Comparison of ENCODE assay signal across 17 mouse cellular contexts in the genomic region with DNA sequence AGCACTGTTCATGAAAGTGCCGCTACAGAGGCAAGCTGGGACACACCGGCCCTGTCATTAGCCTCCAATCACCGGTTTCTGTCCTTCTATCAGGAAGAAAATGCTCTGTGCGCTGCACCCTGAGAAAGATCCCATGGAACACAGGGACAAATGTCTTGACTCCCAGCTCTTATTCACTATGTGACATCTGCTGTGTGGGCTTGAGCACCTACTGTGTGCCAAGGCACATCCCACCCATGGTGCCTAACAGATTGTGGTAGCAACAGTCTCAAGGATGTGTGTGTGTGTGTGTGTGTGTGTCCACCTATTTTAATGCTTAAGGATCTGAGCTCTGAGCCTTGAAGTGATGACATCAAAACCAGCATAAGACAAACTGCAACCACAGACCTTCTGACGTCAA.
DNase-seq lines count a peak whose midpoint lies in the region; TF ChIP-seq lines count a peak whose summit lies in the region.
"Had no signal": no experiment of that assay in that cellular context is flagged by ENCODE, and none has a peak within 500 bp of the region (broad histone marks: within the 10 kb centered on the region; RNA-seq: fewer than 3 reads in every experiment).

No protein-coding gene starts in this region.

- H3K4me3 ChIP-seq in layer of hippocampus, adult 2 months, result no peak overlapping the region
- H3K4me3 ChIP-seq: embryonic facial prominence, embryonic 12.5 days; forebrain, embryonic 15.5 days; heart, embryonic 10.5 days had no signal

- peak overlapping the region; percentile 53; the same call in 1 of the 2 replicates for H3K27ac ChIP-seq in layer of hippocampus, adult 2 months
- H3K27ac ChIP-seq: embryonic facial prominence, embryonic 12.5 days; forebrain, embryonic 15.5 days; heart, embryonic 10.5 days had no signal

- DNase-seq in layer of hippocampus, adult 18-20 months (ENCODE audit: low spot score in 2 of 2), result peak; percentile 50 to 79
- DNase-seq in layer of hippocampus, postnatal 25 days (ENCODE audit: extremely low spot score in 1 of 2, low spot score in 1 of 2), result no peak
- DNase-seq in right cerebral cortex, adult 18-20 months, result peak; percentile 4
- DNase-seq in right cerebral cortex, postnatal 4 days, result no peak
- peak; percentile 43 to 61 for DNase-seq in layer of hippocampus, adult 2 months (ENCODE audit: low spot score in 2 of 2)
- DNase-seq in thymus, postnatal 14 days, result no peak
- DNase-seq in spleen, postnatal 4 days (ENCODE audit: low spot score in 2 of 2), result no peak
- DNase-seq: adrenal gland, postnatal 10 days; cerebellum, adult 11-12 months; cerebellum, adult 9-10 months; cerebellum, postnatal 25 days; heart, adult 18-20 months; heart, postnatal 10 days; heart, postnatal 4 days had no signal

- no peak for TF ChIP-seq CTCF in layer of hippocampus, adult 2 months (conservative IDR thresholded peaks at IDR 0.05)

Comparison
In these comparisons a context has a peak if more than half of its experiments do, and no peak if none do; other contexts are left out.
1. DNase-seq: peak in layer of hippocampus, adult 18-20 months (2 of 2), right cerebral cortex, adult 18-20 months (single experiment) and layer of hippocampus, adult 2 months (2 of 2); none in layer of hippocampus, postnatal 25 days (0 of 2), right cerebral cortex, postnatal 4 days (single experiment), thymus, postnatal 14 days (single experiment) and spleen, postnatal 4 days (0 of 2).